Mouse (Mus musculus): ENCODE measurements at regions not wholly inside any gene's neighbourhood (a gene's known extent, or its start where the extent isn't known, plus 50 kb on each side); places are given as distances from the start of the nearest gene placed in this dataset.

- Histone ChIP-seq H3K27ac (replicated peaks in 1 of 2; ENCODE audit: control insufficient read depth in 1 of 2, insufficient read depth in 1 of 2, low read depth in 2 of 2, low read length in 2 of 2) (no peak overlapping the region), H3K9me3 (ENCODE audit: control insufficient read depth, low read length) (0 out of 2 replicates have a peak, but pooled peaks cover 3% of the 10 kb centered on the region), H3K4me2 (ENCODE audit: low read length) (peak overlapping the region; percentile 34), H3K4me1 (ENCODE audit: control insufficient read depth in 2 of 2, insufficient read depth in 2 of 2, low read length in 2 of 2) (peaks cover 17 to 19% of the 10 kb centered on the region in 2 experiments), H3K27me3 (ENCODE audit: control insufficient read depth, insufficient read depth, low read length) (no peaks in the 10 kb centered on the region), H3K36me3 (ENCODE audit: control insufficient read depth, insufficient read depth, low read length) (no peaks in the 10 kb centered on the region), H3K4me3 (ENCODE audit: control insufficient read depth in 1 of 2, insufficient read depth in 1 of 2, low read depth in 1 of 2, low read length in 2 of 2) (no peak overlapping the region), H3K9ac (ENCODE audit: low read length) (no peak overlapping the region)
- no peak for ATAC-seq (ENCODE audit: insufficient number of reproducible peaks, insufficient read depth, low FRiP score, low read depth)
- WGBS, result 39% methylated on average over 9 of the region's 9 CpGs
Measured at GRCm38 (mm10) chr5:118353689-118354088, 108.7 kb downstream of the 2410131K14Rik start.

DNA sequence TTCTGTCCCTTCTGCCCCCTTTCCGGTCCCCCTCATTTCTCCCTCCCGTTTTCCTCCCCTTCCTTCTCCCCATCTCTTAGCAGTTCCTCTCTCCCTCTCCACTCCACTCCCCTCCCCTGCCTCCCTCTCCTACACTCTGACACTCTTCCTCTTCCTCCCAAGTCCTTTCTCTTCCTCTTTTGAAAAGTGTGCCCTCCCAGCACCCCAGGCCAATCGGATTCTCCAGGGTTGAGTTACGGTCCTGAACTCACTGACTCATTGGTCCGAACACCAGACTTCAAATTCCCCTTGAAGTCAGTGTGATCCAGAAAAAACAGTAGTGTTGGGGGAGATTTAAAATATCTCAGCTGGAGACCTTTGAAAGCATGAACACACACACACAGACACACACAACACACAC is 109.1 kb downstream of the 2410131K14Rik start:
- H3K4me3 ChIP-seq (ENCODE audit: control insufficient read depth in 1 of 2, insufficient read depth in 1 of 2, low read depth in 1 of 2, low read length in 2 of 2), result no peak overlapping the region
- ATAC-seq (ENCODE audit: insufficient number of reproducible peaks, insufficient read depth, low FRiP score, low read depth), result no peak
- no peaks in the 10 kb centered on the region for H3K36me3 ChIP-seq (ENCODE audit: control insufficient read depth, insufficient read depth, low read length)
- H3K27ac ChIP-seq (replicated peaks in 1 of 2; ENCODE audit: control insufficient read depth in 1 of 2, insufficient read depth in 1 of 2, low read depth in 2 of 2, low read length in 2 of 2), result no peak overlapping the region
- no peak overlapping the region for H3K9ac ChIP-seq (ENCODE audit: low read length)
- H3K9me3 ChIP-seq (ENCODE audit: control insufficient read depth, low read length), result 0 out of 2 replicates have a peak, but pooled peaks cover 3% of the 10 kb centered on the region
- H3K4me2 ChIP-seq (ENCODE audit: low read length), result peak overlapping the region; percentile 34
- no peaks in the 10 kb centered on the region for H3K27me3 ChIP-seq (ENCODE audit: control insufficient read depth, insufficient read depth, low read length)
- peaks cover 17 to 19% of the 10 kb centered on the region in 2 experiments for H3K4me1 ChIP-seq (ENCODE audit: control insufficient read depth in 2 of 2, insufficient read depth in 2 of 2, low read length in 2 of 2)
- 44% methylated on average over 5 of the region's 5 CpGs for WGBS

DNA sequence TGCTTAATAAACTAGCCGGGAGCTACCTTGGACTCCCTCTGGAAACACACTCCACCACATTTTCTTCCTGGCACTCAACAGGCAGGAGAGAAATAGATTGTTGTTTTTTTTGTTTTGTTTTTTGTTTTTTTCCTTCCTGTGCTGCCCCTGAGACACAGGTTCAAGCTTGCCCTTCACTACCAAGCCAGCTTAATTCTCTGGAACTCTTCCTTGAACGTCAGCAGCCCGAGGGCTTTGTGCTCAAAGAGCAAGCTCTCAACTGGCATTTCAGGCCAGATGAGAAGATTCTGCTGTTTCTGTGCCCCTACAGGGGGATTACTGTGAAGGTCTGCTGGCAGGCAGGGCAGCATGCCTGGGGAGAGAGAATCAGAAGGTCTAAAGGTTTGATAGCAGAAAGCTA is 109.8 kb downstream of the 2410131K14Rik start:
- Histone ChIP-seq H3K9me3 (ENCODE audit: control insufficient read depth, low read length) (0 out of 2 replicates have a peak, but pooled peaks cover 3% of the 10 kb centered on the region), H3K9ac (ENCODE audit: low read length) (no peak overlapping the region), H3K4me1 (ENCODE audit: control insufficient read depth in 2 of 2, insufficient read depth in 2 of 2, low read length in 2 of 2) (peaks cover 19% of the 10 kb centered on the region in 2 experiments), H3K27ac (replicated peaks in 1 of 2; ENCODE audit: control insufficient read depth in 1 of 2, insufficient read depth in 1 of 2, low read depth in 2 of 2, low read length in 2 of 2) (0 out of 4 replicates have a peak overlapping the region, but pooled peaks of 1 of the 2 experiments have one; percentile 9), H3K36me3 (ENCODE audit: control insufficient read depth, insufficient read depth, low read length) (no peaks in the 10 kb centered on the region), H3K4me2 (ENCODE audit: low read length) (no peak overlapping the region), H3K27me3 (ENCODE audit: control insufficient read depth, insufficient read depth, low read length) (no peaks in the 10 kb centered on the region), H3K4me3 (ENCODE audit: control insufficient read depth in 1 of 2, insufficient read depth in 1 of 2, low read depth in 1 of 2, low read length in 2 of 2) (no peak overlapping the region)
- WGBS, result 44% methylated on average over 3 of the region's 3 CpGs
- no peak for ATAC-seq (ENCODE audit: insufficient number of reproducible peaks, insufficient read depth, low FRiP score, low read depth)

DNA sequence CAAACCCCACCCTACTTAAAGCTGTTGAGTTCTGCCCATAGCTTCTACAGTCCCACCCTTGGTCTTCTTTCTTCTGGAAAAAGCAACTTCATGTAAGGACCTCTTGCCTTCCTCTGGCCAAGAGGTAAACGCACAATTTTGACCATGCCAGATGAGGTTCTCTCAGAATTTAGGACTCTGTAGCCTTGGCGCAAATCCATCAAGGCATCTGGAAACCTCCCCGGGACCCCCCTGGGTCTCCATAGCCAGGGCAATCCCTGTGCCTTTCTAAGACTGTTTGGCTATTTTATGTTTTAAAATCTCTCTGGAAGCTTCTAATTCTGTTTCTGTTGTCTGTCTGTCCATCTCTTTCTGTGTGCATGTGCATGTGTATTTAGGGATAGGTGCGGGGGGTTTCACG is 110.3 kb downstream of the 2410131K14Rik start:
- WGBS, result 78% methylated on average over 5 of the region's 5 CpGs
- H3K9ac ChIP-seq (ENCODE audit: low read length), result no peak overlapping the region

GRCm38 (mm10) chr5:118355691-118356337 is 110.8 kb downstream of the 2410131K14Rik start:
- no peak overlapping the region for H3K9ac ChIP-seq (ENCODE audit: low read length)

More for the DNA sequence above, 110.3 kb downstream of the 2410131K14Rik start:
- no peaks in the 10 kb centered on the region for H3K36me3 ChIP-seq (ENCODE audit: control insufficient read depth, insufficient read depth, low read length)
- H3K27me3 ChIP-seq (ENCODE audit: control insufficient read depth, insufficient read depth, low read length), result no peaks in the 10 kb centered on the region
- peak overlapping the region in 1 of 2 experiments; percentile 50; a peak in 2 of 4 replicates for H3K27ac ChIP-seq (replicated peaks in 1 of 2; ENCODE audit: control insufficient read depth in 1 of 2, insufficient read depth in 1 of 2, low read depth in 2 of 2, low read length in 2 of 2)
- ATAC-seq (ENCODE audit: insufficient number of reproducible peaks, insufficient read depth, low FRiP score, low read depth), result no peak
- no peak overlapping the region for H3K4me3 ChIP-seq (ENCODE audit: control insufficient read depth in 1 of 2, insufficient read depth in 1 of 2, low read depth in 1 of 2, low read length in 2 of 2)
- no peak overlapping the region for H3K4me2 ChIP-seq (ENCODE audit: low read length)
- H3K9me3 ChIP-seq (ENCODE audit: control insufficient read depth, low read length), result 0 out of 2 replicates have a peak, but pooled peaks cover 3% of the 10 kb centered on the region
- peaks cover 19 to 20% of the 10 kb centered on the region in 2 experiments for H3K4me1 ChIP-seq (ENCODE audit: control insufficient read depth in 2 of 2, insufficient read depth in 2 of 2, low read length in 2 of 2)

DNA sequence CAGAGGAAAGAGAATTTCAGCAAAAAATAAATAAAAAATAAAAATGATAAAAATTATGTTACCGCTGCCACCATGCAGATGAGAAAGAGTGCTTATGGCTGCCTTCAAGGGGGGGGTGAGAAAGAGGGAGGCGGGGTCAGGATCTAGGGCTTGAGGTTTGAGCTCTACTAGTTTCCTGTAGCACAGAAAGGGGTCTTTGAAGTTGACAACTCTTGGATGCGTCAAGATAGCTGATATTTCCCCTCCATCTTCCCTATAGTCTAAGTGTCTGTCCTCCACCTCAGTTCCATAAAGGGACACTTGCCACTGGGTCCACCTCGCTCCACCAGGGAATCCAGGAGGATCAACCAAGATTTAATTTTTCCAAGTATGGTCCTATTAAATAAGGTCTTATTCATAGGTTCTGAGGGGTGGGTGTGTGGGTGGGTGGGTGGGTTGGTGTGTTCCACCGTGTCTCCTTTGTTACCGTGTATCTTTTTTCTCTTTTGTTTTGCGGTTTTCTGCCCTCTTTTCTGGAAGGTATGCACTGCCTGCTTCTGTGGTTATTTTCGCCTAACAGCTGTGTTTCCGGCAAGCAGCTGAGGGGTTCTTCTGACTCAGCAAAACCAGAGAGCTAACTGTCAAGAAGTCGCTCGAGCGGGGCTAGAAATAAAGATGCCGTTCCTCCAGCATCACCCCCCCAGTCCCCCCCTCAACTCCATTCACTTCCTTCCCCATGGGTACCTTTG is 114.8 kb downstream of the 2410131K14Rik start:
- 47% methylated on average over 13 of the region's 13 CpGs for WGBS
- H3K9ac ChIP-seq (ENCODE audit: low read length), result no peak overlapping the region
- ATAC-seq (ENCODE audit: insufficient number of reproducible peaks, insufficient read depth, low FRiP score, low read depth), result no peak
- no peaks in the 10 kb centered on the region for H3K27me3 ChIP-seq (ENCODE audit: control insufficient read depth, insufficient read depth, low read length)
- peaks cover 15 to 24% of the 10 kb centered on the region in 2 experiments for H3K4me1 ChIP-seq (ENCODE audit: control insufficient read depth in 2 of 2, insufficient read depth in 2 of 2, low read length in 2 of 2)
- no peaks in the 10 kb centered on the region for H3K36me3 ChIP-seq (ENCODE audit: control insufficient read depth, insufficient read depth, low read length)
- no peak overlapping the region for H3K4me2 ChIP-seq (ENCODE audit: low read length)
- no peak overlapping the region for H3K27ac ChIP-seq (replicated peaks in 1 of 2; ENCODE audit: control insufficient read depth in 1 of 2, insufficient read depth in 1 of 2, low read depth in 2 of 2, low read length in 2 of 2)
- no peak overlapping the region for H3K4me3 ChIP-seq (ENCODE audit: control insufficient read depth in 1 of 2, insufficient read depth in 1 of 2, low read depth in 1 of 2, low read length in 2 of 2)
- H3K9me3 ChIP-seq (ENCODE audit: control insufficient read depth, low read length), result no peaks in the 10 kb centered on the region

More at GRCm38 (mm10) chr5:118355691-118356337, 110.8 kb downstream of the 2410131K14Rik start:
- 59% methylated on average over 11 of the region's 11 CpGs for WGBS
- Histone ChIP-seq H3K4me2 (ENCODE audit: low read length) (no peak overlapping the region), H3K36me3 (ENCODE audit: control insufficient read depth, insufficient read depth, low read length) (no peaks in the 10 kb centered on the region), H3K4me1 (ENCODE audit: control insufficient read depth in 2 of 2, insufficient read depth in 2 of 2, low read length in 2 of 2) (peaks cover 19 to 25% of the 10 kb centered on the region in 2 experiments), H3K27ac (replicated peaks in 1 of 2; ENCODE audit: control insufficient read depth in 1 of 2, insufficient read depth in 1 of 2, low read depth in 2 of 2, low read length in 2 of 2) (peak overlapping the region; percentile 30 to 50; a peak in 3 of 4 replicates), H3K9me3 (ENCODE audit: control insufficient read depth, low read length) (0 out of 2 replicates have a peak, but pooled peaks cover 3% of the 10 kb centered on the region), H3K27me3 (ENCODE audit: control insufficient read depth, insufficient read depth, low read length) (no peaks in the 10 kb centered on the region), H3K4me3 (ENCODE audit: control insufficient read depth in 1 of 2, insufficient read depth in 1 of 2, low read depth in 1 of 2, low read length in 2 of 2) (no peak overlapping the region)
- peak; percentile 23; the same call in 1 of the 2 replicates for ATAC-seq (ENCODE audit: insufficient number of reproducible peaks, insufficient read depth, low FRiP score, low read depth)

DNA sequence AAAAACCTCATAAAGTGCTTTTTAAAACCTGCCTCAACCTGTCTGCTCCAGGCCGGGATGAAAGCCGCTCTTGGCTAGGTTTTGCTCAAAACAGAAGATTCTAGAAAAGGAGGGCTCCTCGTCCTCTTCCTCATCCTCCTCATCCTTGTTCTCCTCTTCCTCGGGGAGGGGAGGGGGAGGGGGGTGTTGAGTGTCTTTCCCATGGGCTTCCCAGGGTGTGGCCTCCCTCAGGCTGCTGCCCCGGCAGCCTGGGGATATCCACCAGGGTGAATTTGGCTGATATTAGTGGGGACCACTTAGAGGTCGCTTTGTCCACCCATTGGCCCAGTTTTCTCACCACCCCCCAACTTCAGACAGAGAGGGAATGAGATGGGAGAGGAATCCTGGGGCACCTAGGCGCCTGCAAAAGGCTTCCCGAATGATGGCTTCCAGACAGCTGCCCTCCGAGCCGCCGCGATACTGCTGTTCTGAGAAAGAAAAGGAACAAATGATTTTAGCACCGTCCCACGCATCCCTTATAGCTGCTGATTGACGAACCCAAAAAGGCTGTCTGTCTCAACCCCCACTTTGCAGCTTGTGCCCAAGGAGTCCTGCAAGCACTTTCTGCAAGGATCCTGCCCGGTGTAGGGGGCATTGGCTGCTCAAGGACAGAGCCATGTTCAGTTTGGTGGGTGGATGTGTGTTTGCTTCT is 115.5 kb downstream of the 2410131K14Rik start:
- no peaks in the 10 kb centered on the region for H3K36me3 ChIP-seq (ENCODE audit: control insufficient read depth, insufficient read depth, low read length)
- H3K4me3 ChIP-seq (ENCODE audit: control insufficient read depth in 1 of 2, insufficient read depth in 1 of 2, low read depth in 1 of 2, low read length in 2 of 2), result no peak overlapping the region
- no peak overlapping the region for H3K4me2 ChIP-seq (ENCODE audit: low read length)
- H3K27me3 ChIP-seq (ENCODE audit: control insufficient read depth, insufficient read depth, low read length), result no peaks in the 10 kb centered on the region
- peaks cover 9 to 17% of the 10 kb centered on the region in 2 experiments for H3K4me1 ChIP-seq (ENCODE audit: control insufficient read depth in 2 of 2, insufficient read depth in 2 of 2, low read length in 2 of 2)
- 68% methylated on average over 15 of the region's 16 CpGs for WGBS
- no peak for ATAC-seq (ENCODE audit: insufficient number of reproducible peaks, insufficient read depth, low FRiP score, low read depth)
- H3K9ac ChIP-seq (ENCODE audit: low read length), result no peak overlapping the region
- H3K9me3 ChIP-seq (ENCODE audit: control insufficient read depth, low read length), result no peaks in the 10 kb centered on the region
- no peak overlapping the region for H3K27ac ChIP-seq (replicated peaks in 1 of 2; ENCODE audit: control insufficient read depth in 1 of 2, insufficient read depth in 1 of 2, low read depth in 2 of 2, low read length in 2 of 2)
